Mouse (Mus musculus) spleen, postnatal 36 days (tissue): Measurements from ENCODE around the gene Dscaml1.
A peak's percentile ranks its signal among the peaks of the same experiment; 100 is the strongest.

Experiments
- DNase-seq, 2 experiments: peaks; one replicate each; pipeline ENCODE4 v3.0.0; 2022; ENCODE audit warnings: low spot score in 2 of 2, mixed read lengths in 1 of 2

The Dscaml1 gene

GRCm38 (mm10) chr9:45570346-45570745 lies 143.9 kb downstream of the Dscaml1 start:
- no peak for DNase-seq

GRCm38 (mm10) chr9:45572787-45573492 lies 146.5 kb downstream of the Dscaml1 start:
- DNase-seq: no peak

GRCm38 (mm10) chr9:45573493-45573815 lies 147.0 kb downstream of the Dscaml1 start:
- DNase-seq: no peak

- no peak for DNase-seq
These were observed 147.6 kb downstream of the Dscaml1 start for GRCm38 (mm10) chr9:45574021-45574420.

GRCm38 (mm10) chr9:45580069-45580795 lies 153.8 kb downstream of the Dscaml1 start:
- DNase-seq: no peak

- no peak for DNase-seq
These were observed 160.0 kb downstream of the Dscaml1 start for GRCm38 (mm10) chr9:45586475-45586874.

- DNase-seq: no peak
These were observed 161.3 kb downstream of the Dscaml1 start for GRCm38 (mm10) chr9:45587704-45588103.

GRCm38 (mm10) chr9:45589867-45590266 lies 163.4 kb downstream of the Dscaml1 start:
- DNase-seq: peak in 1 of 2 experiments; percentile 4

- no peak for DNase-seq
These were observed 164.6 kb downstream of the Dscaml1 start for GRCm38 (mm10) chr9:45591061-45591460.

GRCm38 (mm10) chr9:45592374-45592773 lies 165.9 kb downstream of the Dscaml1 start:
- DNase-seq: no peak

- DNase-seq: no peak
These were observed 171.7 kb downstream of the Dscaml1 start for GRCm38 (mm10) chr9:45598117-45598516.

GRCm38 (mm10) chr9:45599377-45599776 lies 172.9 kb downstream of the Dscaml1 start:
- DNase-seq: no peak

GRCm38 (mm10) chr9:45607337-45607736 lies 180.9 kb downstream of the Dscaml1 start:
- DNase-seq: no peak

- DNase-seq: no peak
These were observed 181.9 kb downstream of the Dscaml1 start for GRCm38 (mm10) chr9:45608097-45609031.

GRCm38 (mm10) chr9:45610336-45611060 lies 184.1 kb downstream of the Dscaml1 start:
- DNase-seq: no peak

GRCm38 (mm10) chr9:45614616-45615015 lies 188.2 kb downstream of the Dscaml1 start:
- DNase-seq: no peak

- DNase-seq: no peak
These were observed 191.5 kb downstream of the Dscaml1 start for GRCm38 (mm10) chr9:45617889-45618288.

GRCm38 (mm10) chr9:45618443-45618842 lies 192.0 kb downstream of the Dscaml1 start:
- DNase-seq: no peak

- no peak for DNase-seq
These were observed 193.6 kb downstream of the Dscaml1 start for GRCm38 (mm10) chr9:45620049-45620448.

- no peak for DNase-seq
These were observed 194.5 kb downstream of the Dscaml1 start for GRCm38 (mm10) chr9:45620920-45621319.

- no peak for DNase-seq
These were observed 199.5 kb downstream of the Dscaml1 start for GRCm38 (mm10) chr9:45625889-45626446.
